19 mouse cellular contexts compared by ENCODE assay signal in the genomic region with DNA sequence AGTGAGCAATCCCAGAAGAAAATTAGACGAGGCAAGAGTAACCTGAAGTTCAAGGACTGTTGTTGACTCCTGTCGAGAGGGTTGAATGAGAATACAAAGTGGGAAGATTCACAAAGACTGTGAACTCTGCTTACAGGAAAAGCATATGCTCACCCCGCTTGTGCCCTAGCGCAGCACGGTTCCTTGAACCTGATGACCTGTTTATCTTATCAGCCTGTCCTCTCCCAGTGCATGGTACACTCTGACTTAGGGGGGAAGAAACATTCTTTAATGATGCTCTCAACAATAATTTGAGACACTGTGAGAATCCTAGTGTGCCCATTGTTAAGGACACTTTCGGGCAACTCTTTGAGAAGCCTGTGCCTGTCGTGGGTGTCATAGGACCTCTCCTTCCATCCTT.
"Had no signal": no experiment of that assay in that cellular context is flagged by ENCODE, and none has a peak within 500 bp of the region (broad histone marks: within the 10 kb centered on the region; RNA-seq: fewer than 3 reads in every experiment).

No protein-coding gene starts in this region.

- H3K27ac ChIP-seq: kidney, postnatal 0 days; layer of hippocampus, adult 2 months; lung, embryonic 15.5 days; midbrain, embryonic 10.5 days; midbrain, embryonic 13.5 days; neural tube, embryonic 13.5 days had no signal

- H3K9me3 ChIP-seq: lung, embryonic 15.5 days; megakaryocyte, embryonic 14.5 days; midbrain, embryonic 10.5 days; midbrain, embryonic 13.5 days; neural tube, embryonic 13.5 days had no signal

- H3K9ac ChIP-seq: lung, embryonic 15.5 days; midbrain, embryonic 13.5 days; neural tube, embryonic 13.5 days had no signal

- H3K36me3 ChIP-seq: lung, embryonic 15.5 days; midbrain, embryonic 10.5 days; midbrain, embryonic 13.5 days; neural tube, embryonic 13.5 days had no signal

- DNase-seq: kidney, adult 18-20 months; kidney, postnatal 25 days; layer of hippocampus, adult 9-11 months; lung, adult 18-20 months; lung, postnatal 10 days; lung, postnatal 36 days; retina, postnatal 1 day; right cerebral cortex, postnatal 25 days; thymus, postnatal 25 days had no signal

- H3K4me2 ChIP-seq: lung, embryonic 15.5 days; midbrain, embryonic 13.5 days; neural tube, embryonic 13.5 days had no signal

- H3K4me1 ChIP-seq: midbrain, embryonic 13.5 days; neural tube, embryonic 13.5 days had no signal

- ATAC-seq: intestine, embryonic 16.5 days; midbrain, embryonic 13.5 days; midbrain, embryonic 16.5 days had no signal

- H3K27me3 ChIP-seq: lung, embryonic 15.5 days; megakaryocyte, embryonic 14.5 days; midbrain, embryonic 13.5 days; neural tube, embryonic 13.5 days had no signal

- H3K4me3 ChIP-seq: layer of hippocampus, adult 2 months; lung, embryonic 15.5 days; megakaryocyte, embryonic 14.5 days; midbrain, embryonic 10.5 days; midbrain, embryonic 13.5 days; myocyte; neural tube, embryonic 13.5 days had no signal
